Mouse (Mus musculus) erythroblast, embryonic 14.5 days (primary cell): ENCODE results near the gene Naga. TPM values are rescaled to one million over a fixed set of nuclear protein-coding genes. Genes with fewer than 3 reads are reported as not detected.

Experiments
- H3K27me3 ChIP-seq: 2 replicates; pipeline ENCODE4 v1.6.1; 2012; ENCODE audit warnings: inconsistent platforms; ENCODE audit not compliant: control insufficient read depth
- H3K36me3 ChIP-seq: 2 replicates; pipeline ENCODE4 v1.6.1; 2012; ENCODE audit warnings: mild to moderate bottlenecking, inconsistent platforms; ENCODE audit not compliant: control insufficient read depth
- H3K4me1 ChIP-seq: 2 replicates; pipeline ENCODE4 v1.6.1; 2012; ENCODE audit warnings: inconsistent platforms; ENCODE audit not compliant: control insufficient read depth
- H3K4me3 ChIP-seq: replicated peaks from 2 replicates; pipeline ENCODE3; 2012; ENCODE audit warnings: moderate library complexity, mild to moderate bottlenecking, inconsistent platforms
- H3K9me3 ChIP-seq: 2 replicates; pipeline ENCODE4 v1.6.1; 2012; ENCODE audit warnings: low read length, inconsistent platforms, mixed read lengths; ENCODE audit not compliant: control insufficient read depth
- GATA1 ChIP-seq: IDR thresholded peaks from 2 replicates; pipeline ENCODE4 v1.6.1; 2012; ENCODE audit warnings: low read length, inconsistent platforms, mixed read lengths
- TAL1 ChIP-seq: IDR thresholded peaks from 3 replicates; pipeline ENCODE4 v1.6.1; 2012; ENCODE audit warnings: low read length, inconsistent platforms, mixed read lengths
- polyA plus RNA-seq: library from polyadenylated mRNA; stranded (reverse); fragments of >175 nt; gene quantifications from 2 replicates; pipeline ENCODE4 v1.2.3, GENCODE M21; 2012

Naga gene
- polyA plus RNA-seq, 1 experiment = 17.6 TPM

GRCm38 (mm10) chr15:82292851-82293250 is 45.9 kb downstream of the Naga start:
- H3K4me1 ChIP-seq = peaks cover 11% of the 10 kb centered on the region
- TF ChIP-seq TAL1 = no peak
- TF ChIP-seq GATA1 = no peak
- H3K27me3 ChIP-seq = peaks cover 10% of the 10 kb centered on the region
- no peaks in the 10 kb centered on the region for H3K36me3 ChIP-seq
- no peak overlapping the region for H3K4me3 ChIP-seq
- no peaks in the 10 kb centered on the region for H3K9me3 ChIP-seq

GRCm38 (mm10) chr15:82290252-82290651 is 48.5 kb downstream of the Naga start:
- H3K9me3 ChIP-seq = no peaks in the 10 kb centered on the region
- H3K4me3 ChIP-seq = no peak overlapping the region
- peaks cover 11% of the 10 kb centered on the region for H3K4me1 ChIP-seq
- H3K27me3 ChIP-seq = peaks cover 16% of the 10 kb centered on the region
- TF ChIP-seq GATA1 (no peak), TAL1 (no peak)
- no peaks in the 10 kb centered on the region for H3K36me3 ChIP-seq

- Histone ChIP-seq H3K9me3 (no peaks in the 10 kb centered on the region), H3K4me3 (no peak overlapping the region), H3K27me3 (peaks cover 6% of the 10 kb centered on the region), H3K36me3 (no peaks in the 10 kb centered on the region), H3K4me1 (peaks cover 3% of the 10 kb centered on the region)
- TF ChIP-seq TAL1 = no peak
- TF ChIP-seq GATA1 = no peak
Measured at GRCm38 (mm10) chr15:82286157-82286556, 52.6 kb downstream of the Naga start.

GRCm38 (mm10) chr15:82280638-82281037 is 58.1 kb downstream of the Naga start:
- no peak for TF ChIP-seq TAL1
- TF ChIP-seq GATA1 = no peak
- no peak overlapping the region for H3K4me3 ChIP-seq
- H3K4me1 ChIP-seq = no peaks in the 10 kb centered on the region
- H3K36me3 ChIP-seq = no peaks in the 10 kb centered on the region
- H3K9me3 ChIP-seq = no peaks in the 10 kb centered on the region
- H3K27me3 ChIP-seq = peaks cover 27% of the 10 kb centered on the region

Other genes with a start within 250 kb of the Naga start
- gene Ccdc134, start 211.0 kb downstream of the Naga start, polyA plus RNA-seq = 0.70 and 0.73 TPM in 2 replicates
- gene Srebf2, start 191.7 kb downstream of the Naga start, polyA plus RNA-seq = 14.2 and 17.0 TPM in 2 replicates
- gene Shisa8, start 126.1 kb downstream of the Naga start, polyA plus RNA-seq = 0.03 TPM in 2 replicates
- gene Tnfrsf13c, start 114.6 kb downstream of the Naga start, polyA plus RNA-seq = 0.36 TPM in 1 of 2 replicates, not detected in the other
- gene Cenpm, start 94.2 kb downstream of the Naga start, polyA plus RNA-seq = 16.4 and 20.1 TPM in 2 replicates
- gene 1500009C09Rik, start 86.5 kb downstream of the Naga start, polyA plus RNA-seq = not detected in 2 replicates
- not detected in 2 replicates for gene Sept3, start 64.0 kb downstream of the Naga start, polyA plus RNA-seq
- not detected in 2 replicates for gene Wbp2nl, start 40.0 kb downstream of the Naga start, polyA plus RNA-seq
- 1.8 and 2.3 TPM in 2 replicates for gene Pheta2, start within 50 bp of the Naga start, polyA plus RNA-seq
- 17.6 and 17.8 TPM in 2 replicates for gene Smdt1, start within 50 bp of the Naga start, polyA plus RNA-seq
- gene Ndufa6, start 15.4 kb upstream of the Naga start, polyA plus RNA-seq = 28.3 and 30.8 TPM in 2 replicates
- 0.08 TPM in 1 of 2 replicates, not detected in the other for gene Cyp2d22, start 41.3 kb upstream of the Naga start, polyA plus RNA-seq
- not detected in 2 replicates for gene Cyp2d11, start 55.1 kb upstream of the Naga start, polyA plus RNA-seq
- 0.10 TPM in 1 of 2 replicates, not detected in the other for gene Cyp2d10, start 68.3 kb upstream of the Naga start, polyA plus RNA-seq
- 0.06 TPM in 1 of 2 replicates, not detected in the other for gene Cyp2d9, start 94.5 kb upstream of the Naga start, polyA plus RNA-seq
- not detected in 2 replicates for gene Cyp2d12, start 216.1 kb upstream of the Naga start, polyA plus RNA-seq